In genomic region chr10:75517073-75517757, GRCm38 (mm10) we compare ENCODE assay signal across 8 mouse cellular contexts. TPM values are rescaled to one million over a fixed set of nuclear protein-coding genes. Genes with fewer than 3 reads are reported as not detected.
DNase-seq lines count a peak whose midpoint lies in the region; ATAC-seq lines count a peak whose summit lies in the region.

Gene Snrpd3 (plus strand): TSS chr10:75517551.

- peak; percentile 98 for ATAC-seq in hindbrain, embryonic 11.5 days (ENCODE audit: low FRiP score)

- H3K27me3 ChIP-seq in hindbrain, embryonic 11.5 days (ENCODE audit: control insufficient read depth, insufficient read depth, low read length), result no peaks in the 10 kb centered on the region

- no peaks in the 10 kb centered on the region for H3K9me3 ChIP-seq in hindbrain, embryonic 11.5 days (ENCODE audit: control insufficient read depth, low read length)

- H3K9ac ChIP-seq in hindbrain, embryonic 11.5 days (ENCODE audit: low read depth, low read length), result peak within 1 kb of the TSS; percentile 97

- DNase-seq in MN1 (ENCODE audit: low spot score), result peak; percentile 95
- peak; percentile 93 for DNase-seq in cerebellum, adult 9-10 months
- peak; percentile 86 to 91 for DNase-seq in frontal cortex, adult 2 months (ENCODE audit: extremely low spot score in 1 of 2, low spot score in 1 of 2)
- DNase-seq in hindbrain, embryonic 11.5 days (ENCODE audit: low spot score), result peak; percentile 95
- peak; percentile 83 to 89 for DNase-seq in layer of hippocampus, postnatal 10 days (ENCODE audit: low spot score in 2 of 2)
- DNase-seq in lung, postnatal 10 days, result peak; percentile 98
- DNase-seq in ovary, postnatal 36 days (ENCODE audit: low spot score), result peak; percentile 92
- peak; percentile 93 for DNase-seq in thymus, postnatal 25 days

- 1% methylated on average over 44 of the region's 52 CpGs for WGBS in hindbrain, embryonic 11.5 days

- H3K4me1 ChIP-seq in hindbrain, embryonic 11.5 days (replicated peaks; ENCODE audit: control insufficient read depth, insufficient read depth, low read length), result no peaks in the 10 kb centered on the region; the same call in 1 of the 2 replicates

- peak within 1 kb of the TSS; percentile 94 for H3K27ac ChIP-seq in hindbrain, embryonic 11.5 days (ENCODE audit: low read depth, low read length)

- H3K36me3 ChIP-seq in hindbrain, embryonic 11.5 days (ENCODE audit: control insufficient read depth, insufficient read depth, low read length), result no peaks in the 10 kb centered on the region

- H3K4me3 ChIP-seq in hindbrain, embryonic 11.5 days (ENCODE audit: low read depth, low read length), result peak within 1 kb of the TSS; percentile 80

- H3K4me2 ChIP-seq in hindbrain, embryonic 11.5 days (replicated peaks; ENCODE audit: low read depth, low read length), result peak within 1 kb of the TSS; percentile 84

RNA-seq across cellular contexts. Expression of gene Snrpd3, which starts in this region (rescaled TPM):
- polyA plus RNA-seq in frontal cortex, adult 2 months (2012; rRNA removed), result 33.8 and 34.6 TPM in 2 replicates
- 180 and 205 TPM in 2 replicates for polyA plus RNA-seq in hindbrain, embryonic 11.5 days (2014; fragmentation: Nextera tagmentation; extraction: Ambion mirVana)
- total RNA-seq in layer of hippocampus, postnatal 10 days (2021), result 100 to 1,000 TPM in 1 of 2 experiments, 10 to 100 TPM in 1; 98.1 to 109 TPM

Comparison
In these comparisons a context has a peak if more than half of its experiments do, and no peak if none do; other contexts are left out.
1. Peak in every context shown above with its lines: DNase-seq, ATAC-seq, H3K4me3 ChIP-seq and H3K27ac ChIP-seq.